In genomic region chr11:99211964-99212363, GRCm38 (mm10) we compare ENCODE assay signal across 24 mouse cellular contexts. TPM values are rescaled to one million over a fixed set of nuclear protein-coding genes. Genes with fewer than 3 reads are reported as not detected.
DNase-seq lines count a peak whose midpoint lies in the region; ATAC-seq and TF ChIP-seq lines count a peak whose summit lies in the region.
"Had no signal": no experiment of that assay in that cellular context is flagged by ENCODE, and none has a peak within 500 bp of the region (broad histone marks: within the 10 kb centered on the region; RNA-seq: fewer than 3 reads in every experiment).

No protein-coding gene starts in this region.

- H3K36me3 ChIP-seq in embryonic facial prominence, embryonic 11.5 days (replicated peaks; ENCODE audit: control insufficient read depth, insufficient read depth, low read depth, low read length), result peaks cover 32% of the 10 kb centered on the region
- peaks cover 95% of the 10 kb centered on the region for H3K36me3 ChIP-seq in embryonic facial prominence, embryonic 10.5 days (replicated peaks)
- H3K36me3 ChIP-seq in liver, adult 2 months (ENCODE audit: control insufficient read depth, insufficient read depth, low read length), result peaks cover 38% of the 10 kb centered on the region
- peaks cover 85% of the 10 kb centered on the region for H3K36me3 ChIP-seq in liver, embryonic 12.5 days
- H3K36me3 ChIP-seq in midbrain, embryonic 11.5 days (ENCODE audit: control insufficient read depth, insufficient read depth, low read length), result peaks cover 50% of the 10 kb centered on the region
- peaks cover 61% of the 10 kb centered on the region for H3K36me3 ChIP-seq in midbrain, embryonic 15.5 days (replicated peaks)

- H3K4me1 ChIP-seq in embryonic facial prominence, embryonic 11.5 days (ENCODE audit: control insufficient read depth, insufficient read depth, low read length), result no peaks in the 10 kb centered on the region
- no peaks in the 10 kb centered on the region for H3K4me1 ChIP-seq in embryonic facial prominence, embryonic 10.5 days
- H3K4me1 ChIP-seq in liver, adult 2 months (ENCODE audit: control insufficient read depth, insufficient read depth, low read length), result peaks cover 3% of the 10 kb centered on the region
- peaks cover 26% of the 10 kb centered on the region for H3K4me1 ChIP-seq in liver, embryonic 12.5 days
- H3K4me1 ChIP-seq in midbrain, embryonic 11.5 days (ENCODE audit: control insufficient read depth, insufficient read depth, low read length), result no peaks in the 10 kb centered on the region
- H3K4me1 ChIP-seq in midbrain, embryonic 15.5 days, result no peaks in the 10 kb centered on the region
- H3K4me1 ChIP-seq: embryonic facial prominence, embryonic 12.5 days; forebrain, embryonic 13.5 days; forebrain, embryonic 15.5 days had no signal

- H3K4me3 ChIP-seq in embryonic facial prominence, embryonic 11.5 days (ENCODE audit: low read depth, low read length), result no peak overlapping the region
- H3K4me3 ChIP-seq in embryonic facial prominence, embryonic 10.5 days, result no peak overlapping the region
- no peak overlapping the region for H3K4me3 ChIP-seq in liver, adult 2 months (ENCODE audit: insufficient read depth, low read depth, low read length)
- no peak overlapping the region for H3K4me3 ChIP-seq in liver, embryonic 12.5 days
- no peak overlapping the region for H3K4me3 ChIP-seq in midbrain, embryonic 11.5 days (ENCODE audit: low read depth, low read length)
- H3K4me3 ChIP-seq in midbrain, embryonic 15.5 days, result no peak overlapping the region
- H3K4me3 ChIP-seq: embryonic facial prominence, embryonic 12.5 days; forebrain, embryonic 13.5 days; forebrain, embryonic 15.5 days had no signal

- DNase-seq in embryonic facial prominence, embryonic 11.5 days (ENCODE audit: low spot score), result peak; percentile 15
- no peak for DNase-seq in embryonic facial prominence, embryonic 10.5 days (ENCODE audit: low spot score)
- peak; percentile 83 for DNase-seq in liver, adult 2 months (ENCODE audit: extremely low read depth, low read depth, low spot score)
- DNase-seq in midbrain, embryonic 11.5 days (ENCODE audit: low spot score, missing footprints), result peak; percentile 86
- DNase-seq: adrenal gland, adult 8-10 months; adrenal gland, postnatal 14 days; adrenal gland, postnatal 36 days; B cell, adult 2 months; cerebellum, adult 11-12 months; cerebellum, adult 2 months; cerebellum, adult 9-10 months; cerebellum, postnatal 10 days; cerebellum, postnatal 25 days; forebrain, postnatal 0 days had no signal

- H3K4me2 ChIP-seq in embryonic facial prominence, embryonic 11.5 days (ENCODE audit: low read depth, low read length), result no peak overlapping the region
- H3K4me2 ChIP-seq in liver, embryonic 12.5 days, result no peak overlapping the region
- no peak overlapping the region for H3K4me2 ChIP-seq in midbrain, embryonic 11.5 days
- H3K4me2 ChIP-seq in midbrain, embryonic 15.5 days, result no peak overlapping the region
- H3K4me2 ChIP-seq: embryonic facial prominence, embryonic 12.5 days; forebrain, embryonic 13.5 days; forebrain, embryonic 15.5 days had no signal

- no peaks in the 10 kb centered on the region for H3K79me2 ChIP-seq in liver, adult 2 months (ENCODE audit: control insufficient read depth, insufficient read depth, low read length)

- H3K27me3 ChIP-seq in embryonic facial prominence, embryonic 11.5 days (ENCODE audit: control insufficient read depth, insufficient read depth, low read length), result no peaks in the 10 kb centered on the region
- H3K27me3 ChIP-seq in embryonic facial prominence, embryonic 10.5 days (replicated peaks; ENCODE audit: low read depth, poor library complexity, severe bottlenecking), result no peaks in the 10 kb centered on the region
- no peaks in the 10 kb centered on the region for H3K27me3 ChIP-seq in liver, adult 2 months (ENCODE audit: control insufficient read depth, insufficient read depth, low read length)
- no peaks in the 10 kb centered on the region for H3K27me3 ChIP-seq in liver, embryonic 12.5 days (replicated peaks)
- no peaks in the 10 kb centered on the region for H3K27me3 ChIP-seq in midbrain, embryonic 11.5 days (ENCODE audit: control insufficient read depth, insufficient read depth, low read length)
- no peaks in the 10 kb centered on the region for H3K27me3 ChIP-seq in midbrain, embryonic 15.5 days (replicated peaks)
- H3K27me3 ChIP-seq: CH12.LX; embryonic facial prominence, embryonic 12.5 days; forebrain, embryonic 13.5 days; forebrain, embryonic 15.5 days; Patski had no signal

- no peak for TF ChIP-seq POLR2A in liver, adult 2 months (IDR thresholded peaks at IDR 0.05; ENCODE audit: extremely low read depth, insufficient read depth, low read length)

- no peak for ATAC-seq in embryonic facial prominence, embryonic 11.5 days (replicated peaks; ENCODE audit: insufficient number of reproducible peaks, low FRiP score, low TSS enrichment, low read depth)
- no peak for ATAC-seq in liver, embryonic 12.5 days
- no peak for ATAC-seq in midbrain, embryonic 11.5 days (ENCODE audit: low FRiP score)
- no peak for ATAC-seq in midbrain, embryonic 15.5 days (replicated peaks)
- ATAC-seq: activated CD4-positive, CD25-positive, alpha-beta regulatory T cell, adult 4 months; CD4-positive, CD25-positive, alpha-beta regulatory T cell, adult 4 months; forebrain, embryonic 13.5 days; forebrain, embryonic 15.5 days; forebrain, postnatal 0 days; Patski had no signal

- 58% methylated on average over 2 of the region's 2 CpGs for WGBS in embryonic facial prominence, embryonic 11.5 days
- 70% methylated on average over 2 of the region's 2 CpGs for WGBS in embryonic facial prominence, embryonic 10.5 days
- 22% methylated on average over 2 of the region's 2 CpGs for WGBS in liver, adult 2 months
- 76% methylated on average over 2 of the region's 2 CpGs for WGBS in liver, embryonic 12.5 days (ENCODE audit: insufficient replicate concordance)
- WGBS in midbrain, embryonic 11.5 days, result 84% methylated on average over 2 of the region's 2 CpGs
- WGBS in midbrain, embryonic 15.5 days, result 84% methylated on average over 2 of the region's 2 CpGs

- no peaks in the 10 kb centered on the region for H3K9me3 ChIP-seq in embryonic facial prominence, embryonic 11.5 days (replicated peaks; ENCODE audit: control insufficient read depth, low read length)
- no peaks in the 10 kb centered on the region for H3K9me3 ChIP-seq in embryonic facial prominence, embryonic 10.5 days
- no peaks in the 10 kb centered on the region for H3K9me3 ChIP-seq in liver, embryonic 12.5 days (replicated peaks)
- H3K9me3 ChIP-seq in midbrain, embryonic 11.5 days (ENCODE audit: control insufficient read depth, low read length), result no peaks in the 10 kb centered on the region
- H3K9me3 ChIP-seq in midbrain, embryonic 15.5 days, result no peaks in the 10 kb centered on the region
- H3K9me3 ChIP-seq: embryonic facial prominence, embryonic 12.5 days; forebrain, embryonic 13.5 days; forebrain, embryonic 15.5 days; G1E had no signal

- no peak overlapping the region for H3K27ac ChIP-seq in embryonic facial prominence, embryonic 11.5 days (replicated peaks; ENCODE audit: low read depth, low read length)
- no peak overlapping the region for H3K27ac ChIP-seq in embryonic facial prominence, embryonic 10.5 days (replicated peaks)
- peak overlapping the region; percentile 44 for H3K27ac ChIP-seq in liver, adult 2 months (replicated peaks; ENCODE audit: insufficient read depth, low read depth, low read length)
- no peak overlapping the region for H3K27ac ChIP-seq in liver, embryonic 12.5 days
- H3K27ac ChIP-seq in midbrain, embryonic 11.5 days (ENCODE audit: low read depth, low read length), result no peak overlapping the region
- no peak overlapping the region for H3K27ac ChIP-seq in midbrain, embryonic 15.5 days
- H3K27ac ChIP-seq: embryonic facial prominence, embryonic 12.5 days; forebrain, embryonic 13.5 days; forebrain, embryonic 15.5 days had no signal

- no peak overlapping the region for H3K9ac ChIP-seq in embryonic facial prominence, embryonic 11.5 days (replicated peaks; ENCODE audit: low read length)
- no peak overlapping the region for H3K9ac ChIP-seq in liver, adult 2 months (ENCODE audit: low read depth, low read length)
- no peak overlapping the region for H3K9ac ChIP-seq in liver, embryonic 12.5 days
- no peak overlapping the region for H3K9ac ChIP-seq in midbrain, embryonic 11.5 days (ENCODE audit: low read length)
- H3K9ac ChIP-seq in midbrain, embryonic 15.5 days, result no peak overlapping the region
- H3K9ac ChIP-seq: embryonic facial prominence, embryonic 12.5 days; forebrain, embryonic 13.5 days; forebrain, embryonic 15.5 days; forebrain, postnatal 0 days had no signal

- TF ChIP-seq CTCF in liver, adult 2 months (IDR thresholded peaks at IDR 0.05; ENCODE audit: low read depth, low read length), result no peak

RNA-seq across cellular contexts. Expression of gene Smarce1, which starts 18.9 kb away (rescaled TPM):
- 223 and 226 TPM in 2 replicates for polyA plus RNA-seq in embryonic facial prominence, embryonic 11.5 days (2014; fragmentation: Nextera tagmentation; extraction: Ambion mirVana)
- polyA plus RNA-seq in embryonic facial prominence, embryonic 10.5 days (2016; fragmentation: Nextera tagmentation; extraction: Ambion mirVana), result 369 and 387 TPM in 2 replicates
- total RNA-seq in liver, adult 2 months (2014; rRNA removed), result 25.5 and 35.9 TPM in 2 replicates
- polyA plus RNA-seq in liver, adult 2 months (2012; rRNA removed), result 8.7 and 11.9 TPM in 2 replicates
- polyA plus RNA-seq in liver, embryonic 12.5 days (2016; fragmentation: Nextera tagmentation; extraction: Ambion mirVana), result 114 and 115 TPM in 2 replicates
- 184 and 194 TPM in 2 replicates for polyA plus RNA-seq in midbrain, embryonic 11.5 days (2014; fragmentation: Nextera tagmentation; extraction: Ambion mirVana)
- polyA plus RNA-seq in midbrain, embryonic 15.5 days (2015; fragmentation: Nextera tagmentation; extraction: Ambion mirVana), result 322 and 331 TPM in 2 replicates

RNA-seq across cellular contexts. Expression of gene Krt222, which starts 31.9 kb away (rescaled TPM):
- polyA plus RNA-seq in embryonic facial prominence, embryonic 11.5 days (2014; fragmentation: Nextera tagmentation; extraction: Ambion mirVana), result 0.18 and 0.49 TPM in 2 replicates
- 0.10 and 0.12 TPM in 2 replicates for polyA plus RNA-seq in embryonic facial prominence, embryonic 10.5 days (2016; fragmentation: Nextera tagmentation; extraction: Ambion mirVana)
- total RNA-seq in liver, adult 2 months (2014; rRNA removed), result 0.07 and 0.09 TPM in 2 replicates
- polyA plus RNA-seq in liver, adult 2 months (2012; rRNA removed), result not detected in 2 replicates
- polyA plus RNA-seq in liver, embryonic 12.5 days (2016; fragmentation: Nextera tagmentation; extraction: Ambion mirVana), result 0.04 and 0.08 TPM in 2 replicates
- 0.40 and 0.68 TPM in 2 replicates for polyA plus RNA-seq in midbrain, embryonic 11.5 days (2014; fragmentation: Nextera tagmentation; extraction: Ambion mirVana)
- 6.8 and 8.1 TPM in 2 replicates for polyA plus RNA-seq in midbrain, embryonic 15.5 days (2015; fragmentation: Nextera tagmentation; extraction: Ambion mirVana)
- polyA plus RNA-seq: G1E had no signal

RNA-seq across cellular contexts. Expression of gene Ccr7, which starts 57.1 kb away (rescaled TPM):
- polyA plus RNA-seq in embryonic facial prominence, embryonic 11.5 days (2014; fragmentation: Nextera tagmentation; extraction: Ambion mirVana), result 0.31 and 0.60 TPM in 2 replicates
- 0.50 and 0.78 TPM in 2 replicates for polyA plus RNA-seq in embryonic facial prominence, embryonic 10.5 days (2016; fragmentation: Nextera tagmentation; extraction: Ambion mirVana)
- 0.55 and 0.74 TPM in 2 replicates for total RNA-seq in liver, adult 2 months (2014; rRNA removed)
- polyA plus RNA-seq in liver, adult 2 months (2012; rRNA removed), result 0.91 and 1.5 TPM in 2 replicates
- 0.39 and 0.44 TPM in 2 replicates for polyA plus RNA-seq in liver, embryonic 12.5 days (2016; fragmentation: Nextera tagmentation; extraction: Ambion mirVana)
- 0.41 TPM in 1 of 2 replicates, not detected in the other for polyA plus RNA-seq in midbrain, embryonic 11.5 days (2014; fragmentation: Nextera tagmentation; extraction: Ambion mirVana)
- polyA plus RNA-seq in midbrain, embryonic 15.5 days (2015; fragmentation: Nextera tagmentation; extraction: Ambion mirVana), result 0.09 TPM in 1 of 2 replicates, not detected in the other
- polyA plus RNA-seq: forebrain, embryonic 13.5 days; forebrain, embryonic 15.5 days; G1E had no signal
